Mouse (Mus musculus): Measurements from ENCODE around the gene Pold4. TPM values are rescaled to one million over a fixed set of nuclear protein-coding genes. Genes with fewer than 3 reads are reported as not detected.

Gene Pold4
- polyA plus RNA-seq, 1 experiment from 2014 or later: 8.8 TPM

DNA sequence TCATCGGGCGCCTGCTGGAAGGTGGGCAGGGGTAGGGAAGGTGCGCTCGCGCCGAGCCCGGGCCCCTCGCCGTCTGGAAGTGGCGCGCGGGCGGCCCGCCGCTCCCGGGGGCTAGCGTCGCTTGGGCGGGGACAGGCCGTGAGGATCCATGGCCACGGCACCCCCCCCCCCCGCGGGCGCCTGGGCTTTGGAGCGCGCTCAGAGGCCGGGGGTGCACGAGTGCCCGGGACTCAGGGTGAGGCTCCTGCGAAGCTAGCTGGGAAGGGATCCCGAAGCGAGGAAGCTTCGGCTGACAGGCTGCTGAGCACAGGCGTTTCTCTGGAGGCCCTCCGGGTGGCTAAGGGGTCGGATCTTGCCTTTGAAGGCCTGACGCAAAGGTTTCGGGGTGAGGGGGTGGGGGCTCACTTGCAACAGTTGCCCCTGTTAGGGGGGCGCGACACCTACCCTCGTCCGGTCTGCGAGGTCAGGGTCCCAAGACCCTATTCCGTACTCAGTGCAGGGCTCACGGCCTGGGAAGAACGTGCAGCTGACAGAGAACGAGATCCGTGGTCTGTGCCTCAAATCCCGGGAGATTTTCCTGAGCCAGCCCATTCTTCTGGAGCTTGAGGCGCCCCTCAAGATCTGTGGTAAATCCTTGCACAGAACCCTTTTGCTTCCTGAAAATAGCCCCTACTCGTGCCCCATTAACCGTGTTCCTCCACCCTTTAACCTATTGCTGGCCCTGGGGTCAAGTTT is 39.3 kb upstream of the Pold4 start:
- Histone ChIP-seq H3K9ac (ENCODE audit: low read length) (peak overlapping the region; percentile 97), H3K4me2 (ENCODE audit: low read depth, low read length, severe bottlenecking) (peak overlapping the region; percentile 93), H3K4me3 (ENCODE audit: low read depth, low read length) (peak overlapping the region; percentile 89), H3K9me3 (ENCODE audit: control insufficient read depth, low read length) (no peaks in the 10 kb centered on the region), H3K27ac (ENCODE audit: low read depth, low read length) (peak overlapping the region; percentile 71; the same call in 1 of the 2 replicates), H3K4me1 (replicated peaks; ENCODE audit: control insufficient read depth, insufficient read depth, low read length) (peaks cover 10% of the 10 kb centered on the region), H3K27me3 (ENCODE audit: control insufficient read depth, insufficient read depth, low read length) (no peaks in the 10 kb centered on the region), H3K36me3 (ENCODE audit: control insufficient read depth, insufficient read depth, low read length) (peaks cover 18% of the 10 kb centered on the region)
- no peak for ATAC-seq (replicated peaks; ENCODE audit: low FRiP score)
- no peak for DNase-seq (ENCODE audit: low spot score)
- WGBS: 1% methylated on average over 52 of the region's 52 CpGs

DNA sequence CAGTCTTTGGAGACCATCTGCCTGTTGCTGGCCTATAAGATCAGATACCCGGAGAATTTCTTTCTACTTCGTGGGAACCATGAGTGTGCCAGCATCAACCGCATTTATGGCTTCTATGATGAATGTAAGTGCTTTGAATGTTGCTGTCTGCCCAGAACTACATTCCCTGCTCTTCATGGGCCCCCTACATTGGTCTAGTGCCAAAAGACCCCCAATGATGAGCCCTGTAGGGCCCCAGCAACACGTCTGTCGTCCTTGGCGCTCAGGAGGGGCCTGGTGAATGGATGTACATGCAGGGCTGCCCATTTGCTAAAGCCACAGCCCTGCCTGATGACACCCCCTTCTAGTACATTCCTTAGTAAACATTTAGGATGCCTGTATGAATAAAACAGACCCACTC is 38.6 kb upstream of the Pold4 start:
- 73% methylated on average over 6 of the region's 6 CpGs for WGBS
- ATAC-seq (replicated peaks; ENCODE audit: low FRiP score) (no peak), DNase-seq (ENCODE audit: low spot score) (no peak)
- peak overlapping the region; percentile 93 for H3K4me2 ChIP-seq (ENCODE audit: low read depth, low read length, severe bottlenecking)
- H3K27me3 ChIP-seq (ENCODE audit: control insufficient read depth, insufficient read depth, low read length): no peaks in the 10 kb centered on the region
- H3K9ac ChIP-seq (ENCODE audit: low read length): peak overlapping the region; percentile 97
- H3K4me1 ChIP-seq (replicated peaks; ENCODE audit: control insufficient read depth, insufficient read depth, low read length): peaks cover 10% of the 10 kb centered on the region
- H3K9me3 ChIP-seq (ENCODE audit: control insufficient read depth, low read length): no peaks in the 10 kb centered on the region
- H3K36me3 ChIP-seq (ENCODE audit: control insufficient read depth, insufficient read depth, low read length): peaks cover 18% of the 10 kb centered on the region
- peak overlapping the region; percentile 89 for H3K4me3 ChIP-seq (ENCODE audit: low read depth, low read length)
- H3K27ac ChIP-seq (ENCODE audit: low read depth, low read length): no peak overlapping the region

DNA sequence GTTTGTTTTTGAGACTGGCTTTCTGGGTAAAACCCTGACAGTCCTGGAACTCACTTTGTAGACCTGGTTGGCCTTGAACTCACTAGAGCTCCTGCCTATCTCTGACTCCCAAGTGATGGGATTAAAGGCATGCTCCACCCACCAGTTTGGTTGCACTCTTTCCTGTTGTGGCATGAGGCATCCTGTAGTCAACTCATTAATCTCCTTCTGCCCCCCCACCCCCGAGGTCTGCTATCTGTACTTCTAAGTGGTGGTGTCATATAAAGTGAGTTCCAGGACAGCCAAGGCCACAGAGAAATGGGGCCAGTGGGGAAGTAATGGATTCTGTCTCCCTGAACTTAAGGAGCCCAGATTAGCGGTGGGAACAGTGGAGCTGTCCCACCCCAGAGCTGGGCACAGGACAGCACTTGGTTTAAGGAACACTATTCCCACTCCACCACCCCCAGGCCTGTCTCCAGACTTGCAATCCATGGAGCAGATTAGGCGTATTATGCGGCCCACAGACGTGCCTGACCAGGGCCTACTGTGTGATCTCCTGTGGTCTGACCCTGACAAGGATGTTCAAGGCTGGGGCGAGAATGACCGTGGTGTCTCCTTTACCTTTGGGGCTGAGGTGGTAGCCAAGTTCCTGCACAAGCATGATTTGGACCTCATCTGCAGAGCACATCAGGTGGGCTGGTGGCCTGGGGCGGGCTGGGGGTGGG is 37.5 kb upstream of the Pold4 start:
- no peak overlapping the region for H3K4me3 ChIP-seq (ENCODE audit: low read depth, low read length)
- no peaks in the 10 kb centered on the region for H3K9me3 ChIP-seq (ENCODE audit: control insufficient read depth, low read length)
- no peak overlapping the region for H3K4me2 ChIP-seq (ENCODE audit: low read depth, low read length, severe bottlenecking)
- no peaks in the 10 kb centered on the region for H3K27me3 ChIP-seq (ENCODE audit: control insufficient read depth, insufficient read depth, low read length)
- peaks cover 18% of the 10 kb centered on the region for H3K36me3 ChIP-seq (ENCODE audit: control insufficient read depth, insufficient read depth, low read length)
- H3K4me1 ChIP-seq (replicated peaks; ENCODE audit: control insufficient read depth, insufficient read depth, low read length): peaks cover 10% of the 10 kb centered on the region
- H3K27ac ChIP-seq (ENCODE audit: low read depth, low read length): no peak overlapping the region
- DNase-seq (ENCODE audit: low spot score) (no peak), ATAC-seq (replicated peaks; ENCODE audit: low FRiP score) (no peak)
- no peak overlapping the region for H3K9ac ChIP-seq (ENCODE audit: low read length)
- 91% methylated on average over 8 of the region's 8 CpGs for WGBS

DNA sequence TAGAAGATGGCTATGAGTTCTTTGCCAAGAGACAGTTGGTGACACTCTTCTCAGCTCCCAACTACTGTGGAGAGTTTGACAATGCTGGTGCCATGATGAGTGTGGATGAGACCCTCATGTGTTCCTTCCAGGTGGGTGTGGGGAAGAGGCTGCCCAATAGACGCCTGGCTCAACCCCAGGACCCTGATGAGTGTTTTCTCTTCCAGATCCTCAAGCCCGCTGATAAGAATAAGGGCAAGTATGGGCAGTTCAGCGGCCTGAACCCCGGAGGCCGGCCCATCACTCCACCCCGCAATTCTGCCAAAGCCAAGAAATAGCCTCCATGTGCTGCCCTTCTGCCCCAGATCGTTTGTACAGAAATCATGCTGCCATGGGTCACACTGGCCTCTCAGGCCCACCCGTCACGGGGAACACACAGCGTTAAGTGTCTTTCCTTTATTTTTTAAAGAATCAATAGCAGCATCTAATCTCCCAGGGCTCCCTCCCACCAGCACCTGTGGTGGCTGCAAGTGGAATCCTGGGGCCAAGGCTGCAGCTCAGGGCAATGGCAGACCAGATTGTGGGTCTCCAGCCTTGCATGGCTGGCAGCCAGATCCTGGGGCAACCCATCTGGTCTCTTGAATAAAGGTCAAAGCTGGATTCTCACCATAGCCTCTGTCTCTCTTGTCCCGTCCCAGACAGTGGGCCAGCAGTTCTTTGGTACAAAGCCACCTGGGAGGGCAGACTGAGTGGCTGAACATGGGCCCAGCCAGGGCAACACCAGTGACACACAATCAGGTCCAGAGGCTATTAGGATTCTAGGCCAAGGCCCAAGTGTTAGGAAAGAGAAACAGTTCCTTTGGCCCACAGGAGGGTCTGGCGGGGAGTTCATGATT is 36.7 kb upstream of the Pold4 start:
- WGBS: 84% methylated on average over 12 of the region's 12 CpGs
- Histone ChIP-seq H3K9ac (ENCODE audit: low read length) (no peak overlapping the region), H3K4me2 (ENCODE audit: low read depth, low read length, severe bottlenecking) (no peak overlapping the region), H3K4me1 (replicated peaks; ENCODE audit: control insufficient read depth, insufficient read depth, low read length) (peaks cover 11% of the 10 kb centered on the region), H3K36me3 (ENCODE audit: control insufficient read depth, insufficient read depth, low read length) (peaks cover 18% of the 10 kb centered on the region), H3K27me3 (ENCODE audit: control insufficient read depth, insufficient read depth, low read length) (no peaks in the 10 kb centered on the region), H3K9me3 (ENCODE audit: control insufficient read depth, low read length) (no peaks in the 10 kb centered on the region), H3K27ac (ENCODE audit: low read depth, low read length) (no peak overlapping the region), H3K4me3 (ENCODE audit: low read depth, low read length) (no peak overlapping the region)
- no peak for DNase-seq (ENCODE audit: low spot score)
- no peak for ATAC-seq (replicated peaks; ENCODE audit: low FRiP score)

DNA sequence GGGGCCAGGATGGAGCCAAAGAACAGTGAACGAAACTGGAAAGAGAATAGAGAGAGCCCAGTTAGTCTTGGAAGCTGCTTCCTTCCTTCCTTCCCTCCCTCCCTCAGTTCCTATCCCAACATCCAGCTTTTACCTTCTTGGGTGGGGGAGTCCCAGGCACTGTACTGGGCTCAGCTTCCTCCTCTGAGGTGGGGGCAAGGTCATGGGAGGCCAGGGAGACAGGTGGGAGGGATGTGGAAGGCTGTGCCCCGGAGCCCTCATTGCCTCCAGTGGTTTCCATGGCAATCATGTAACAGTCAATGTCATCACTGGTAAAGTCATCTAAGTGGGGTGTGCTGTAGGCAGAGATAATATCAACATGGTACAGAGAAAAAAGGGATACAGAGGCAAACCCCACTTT is 35.7 kb upstream of the Pold4 start:
- Histone ChIP-seq H3K36me3 (ENCODE audit: control insufficient read depth, insufficient read depth, low read length) (peaks cover 18% of the 10 kb centered on the region), H3K9me3 (ENCODE audit: control insufficient read depth, low read length) (no peaks in the 10 kb centered on the region), H3K9ac (ENCODE audit: low read length) (no peak overlapping the region), H3K4me1 (replicated peaks; ENCODE audit: control insufficient read depth, insufficient read depth, low read length) (peaks cover 20% of the 10 kb centered on the region), H3K27ac (ENCODE audit: low read depth, low read length) (no peak overlapping the region), H3K4me2 (ENCODE audit: low read depth, low read length, severe bottlenecking) (no peak overlapping the region), H3K4me3 (ENCODE audit: low read depth, low read length) (no peak overlapping the region), H3K27me3 (ENCODE audit: control insufficient read depth, insufficient read depth, low read length) (no peaks in the 10 kb centered on the region)
- DNase-seq (ENCODE audit: low spot score) (no peak), ATAC-seq (replicated peaks; ENCODE audit: low FRiP score) (no peak)
- WGBS: 70% methylated on average over 2 of the region's 2 CpGs

DNA sequence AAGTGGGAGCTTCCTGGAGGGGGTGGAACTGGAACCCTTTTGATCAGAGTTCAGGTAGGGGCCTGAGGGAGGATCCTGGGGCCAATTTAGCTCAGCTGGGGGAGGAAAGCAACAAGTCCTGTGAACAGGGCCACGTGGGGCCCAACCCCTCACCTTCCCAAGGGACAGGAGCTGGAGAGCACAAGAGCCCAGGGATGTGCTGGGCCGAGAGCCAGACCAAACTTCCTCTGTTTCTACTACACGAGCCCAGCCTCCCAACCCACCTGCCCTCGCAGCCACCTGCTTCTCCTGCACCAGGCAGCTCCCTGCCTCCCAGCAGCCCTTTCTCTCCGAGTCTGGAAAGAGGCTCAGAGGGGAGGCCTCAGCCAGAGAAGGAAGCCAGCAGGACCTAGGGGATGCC is 35.2 kb upstream of the Pold4 start:
- no peak for DNase-seq (ENCODE audit: low spot score)
- no peak for ATAC-seq (replicated peaks; ENCODE audit: low FRiP score)
- H3K9ac ChIP-seq (ENCODE audit: low read length): no peak overlapping the region
- H3K9me3 ChIP-seq (ENCODE audit: control insufficient read depth, low read length): no peaks in the 10 kb centered on the region
- H3K27me3 ChIP-seq (ENCODE audit: control insufficient read depth, insufficient read depth, low read length): no peaks in the 10 kb centered on the region
- peaks cover 18% of the 10 kb centered on the region for H3K36me3 ChIP-seq (ENCODE audit: control insufficient read depth, insufficient read depth, low read length)
- no peak overlapping the region for H3K27ac ChIP-seq (ENCODE audit: low read depth, low read length)
- no peak overlapping the region for H3K4me2 ChIP-seq (ENCODE audit: low read depth, low read length, severe bottlenecking)
- 72% methylated on average over 5 of the region's 5 CpGs for WGBS
- H3K4me1 ChIP-seq (replicated peaks; ENCODE audit: control insufficient read depth, insufficient read depth, low read length): peaks cover 17% of the 10 kb centered on the region
- H3K4me3 ChIP-seq (ENCODE audit: low read depth, low read length): no peak overlapping the region

DNA sequence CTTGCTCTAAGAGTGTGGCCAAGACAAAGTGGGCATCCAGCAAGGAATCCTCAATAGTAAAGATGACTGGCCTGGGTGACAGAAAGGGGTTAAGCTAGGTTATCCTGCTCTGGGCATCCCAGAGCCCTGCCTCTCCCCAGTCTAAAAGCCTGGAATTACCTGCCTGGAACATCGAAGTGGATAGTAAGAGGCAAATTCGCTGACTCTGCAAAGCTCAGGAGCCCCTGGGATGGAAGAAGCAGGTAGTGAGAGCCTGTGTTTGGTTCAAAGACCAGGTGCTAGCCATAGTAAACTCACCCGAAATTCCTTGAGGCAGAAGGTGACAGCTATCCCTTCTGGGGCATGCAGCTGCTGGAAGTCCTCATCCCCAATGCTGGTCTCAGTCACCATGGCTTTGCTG is 34.5 kb upstream of the Pold4 start:
- H3K9me3 ChIP-seq (ENCODE audit: control insufficient read depth, low read length): no peaks in the 10 kb centered on the region

DNA sequence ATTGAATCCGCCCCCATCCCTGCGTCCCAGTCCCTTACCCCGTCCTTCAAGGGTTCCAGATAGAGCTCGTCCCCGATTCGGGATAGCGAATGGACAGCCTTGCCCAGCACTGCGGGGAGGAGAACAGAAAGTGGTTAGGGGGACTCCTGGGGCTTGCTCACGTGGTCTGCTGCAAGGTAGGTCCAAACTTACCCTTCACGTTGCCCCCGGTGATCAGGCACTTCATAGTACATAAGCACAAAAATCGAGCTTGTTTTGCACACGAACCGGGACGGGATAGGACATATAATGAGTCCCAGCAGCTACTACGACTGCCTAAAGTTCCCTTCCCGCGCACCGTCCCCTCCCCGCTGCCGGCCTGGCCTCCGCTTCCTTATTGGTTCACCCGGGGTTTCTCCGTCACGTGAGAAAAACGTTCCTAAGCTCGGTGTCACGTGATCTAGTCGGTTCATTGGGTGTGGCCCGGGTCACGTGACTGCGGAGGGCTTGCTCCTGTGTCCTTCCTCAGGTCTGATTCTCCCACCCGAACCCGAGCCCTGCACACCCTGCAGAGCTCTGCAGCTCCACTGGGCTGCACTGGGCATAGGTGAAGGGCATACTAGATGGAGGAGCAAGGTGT is 30.3 kb upstream of the Pold4 start, which contains the start of gene Rad9a:
Gene Rad9a, minus strand, starts transcription at position 372 of the 619 bp plus-strand sequence.
- Histone ChIP-seq H3K27ac (ENCODE audit: low read depth, low read length) (peak within 1 kb of the TSS; percentile 53; the same call in 1 of the 2 replicates), H3K36me3 (ENCODE audit: control insufficient read depth, insufficient read depth, low read length) (peaks cover 4% of the 10 kb centered on the region; the same call in 1 of the 2 replicates), H3K9me3 (ENCODE audit: control insufficient read depth, low read length) (no peaks in the 10 kb centered on the region), H3K4me3 (ENCODE audit: low read depth, low read length) (peak within 1 kb of the TSS; percentile 69), H3K27me3 (ENCODE audit: control insufficient read depth, insufficient read depth, low read length) (no peaks in the 10 kb centered on the region), H3K4me2 (ENCODE audit: low read depth, low read length, severe bottlenecking) (peak within 1 kb of the TSS; percentile 97), H3K4me1 (replicated peaks; ENCODE audit: control insufficient read depth, insufficient read depth, low read length) (peaks cover 18% of the 10 kb centered on the region), H3K9ac (ENCODE audit: low read length) (peak within 1 kb of the TSS; percentile 88)
- ATAC-seq (replicated peaks; ENCODE audit: low FRiP score): peak; percentile 89
- WGBS: under 1% methylated on average over 34 of the region's 34 CpGs
- peak; percentile 96 for DNase-seq (ENCODE audit: low spot score)

More for the DNA sequence above, 34.5 kb upstream of the Pold4 start:
- Histone ChIP-seq H3K4me2 (ENCODE audit: low read depth, low read length, severe bottlenecking) (no peak overlapping the region), H3K36me3 (ENCODE audit: control insufficient read depth, insufficient read depth, low read length) (peaks cover 18% of the 10 kb centered on the region), H3K4me1 (replicated peaks; ENCODE audit: control insufficient read depth, insufficient read depth, low read length) (peaks cover 23% of the 10 kb centered on the region), H3K27ac (ENCODE audit: low read depth, low read length) (no peak overlapping the region), H3K27me3 (ENCODE audit: control insufficient read depth, insufficient read depth, low read length) (no peaks in the 10 kb centered on the region), H3K9ac (ENCODE audit: low read length) (no peak overlapping the region), H3K4me3 (ENCODE audit: low read depth, low read length) (no peak overlapping the region)
- ATAC-seq (replicated peaks; ENCODE audit: low FRiP score): no peak
- DNase-seq (ENCODE audit: low spot score): no peak
- 74% methylated on average over 3 of the region's 3 CpGs for WGBS

Data from forebrain, embryonic 11.5 days (tissue).